Mouse (Mus musculus) lung, postnatal 0 days (tissue): Measurements from ENCODE around the gene Ppm1l. TPM values are rescaled to one million over a fixed set of nuclear protein-coding genes. Genes with fewer than 3 reads are reported as not detected.

ENCODE experiments used
- ATAC-seq: fragments of 200-750 bp; cut with Nextera tagmentation; 2 replicates; pipeline ENCODE4 v1.8.0; 2017; ENCODE audit warnings: moderate library complexity
- DNase-seq: peaks from one replicate; pipeline ENCODE4 v3.0.0-alpha.2; 2016; ENCODE audit warnings: low spot score
- H3K27ac ChIP-seq: fragments of 300-500 bp; sonication (generic); 2 replicates; pipeline ENCODE4 v1.5.1; 2014; ENCODE audit warnings: antibody characterized with exemption, mild to moderate bottlenecking, low read length, mixed read lengths
- H3K27me3 ChIP-seq: fragments of 300-500 bp; sonication (generic); replicated peaks from 2 replicates; pipeline ENCODE4 v1.6.1; 2014; ENCODE audit warnings: low read length, mixed read lengths; ENCODE audit not compliant: insufficient read depth
- H3K36me3 ChIP-seq: fragments of 300-500 bp; sonication (generic); 2 replicates; pipeline ENCODE4 v1.6.1; 2014; ENCODE audit warnings: low read length, mixed read lengths; ENCODE audit not compliant: insufficient read depth
- H3K4me1 ChIP-seq: fragments of 300-500 bp; sonication (generic); 2 replicates; pipeline ENCODE4 v1.6.1; 2014; ENCODE audit warnings: antibody characterized with exemption, low read depth, low read length, mixed read lengths; ENCODE audit not compliant: insufficient read depth
- H3K4me2 ChIP-seq: fragments of 300-500 bp; sonication (generic); replicated peaks from 2 replicates; pipeline ENCODE4 v1.6.1; 2014; ENCODE audit warnings: low read depth, mild to moderate bottlenecking, low read length, moderate library complexity, mixed read lengths
- H3K4me3 ChIP-seq: fragments of 300-500 bp; sonication (generic); 2 replicates; pipeline ENCODE4 v1.5.1; 2014; ENCODE audit warnings: low read depth, low read length
- H3K9ac ChIP-seq: fragments of 300-500 bp; sonication (generic); replicated peaks from 2 replicates; pipeline ENCODE4 v1.6.1; 2014; ENCODE audit warnings: low read depth, mild to moderate bottlenecking
- H3K9me3 ChIP-seq: fragments of 300-500 bp; sonication (generic); 2 replicates; pipeline ENCODE4 v1.6.1; 2016; ENCODE audit warnings: low read length, mixed read lengths
- CTCF ChIP-seq: IDR thresholded peaks from 2 replicates; pipeline ENCODE4 v1.5.1; 2016; ENCODE audit warnings: antibody characterized with exemption, mild to moderate bottlenecking
- EP300 ChIP-seq: IDR thresholded peaks from 2 replicates; pipeline ENCODE4 v1.6.1; 2016; ENCODE audit warnings: antibody characterized with exemption, mild to moderate bottlenecking, control low read depth
- WGBS: fragments of 180-500 bp; shearing (Covaris S2); extraction: QIAGEN DNeasy Blood & Tissue Kit; methylation state at CpG from one replicate; pipeline ENCODE4 v1.1.7; 2014; 5-methylcytosine and 5-hydroxymethylcytosine counted together
- polyA plus RNA-seq: library from polyadenylated mRNA; unstranded; fragments of >200 nt; fragmentation: Nextera tagmentation; extraction: Ambion mirVana; gene quantifications from 2 replicates; pipeline ENCODE4 v1.2.1, GENCODE M21; 2015

Gene Ppm1l
- polyA plus RNA-seq, 1 experiment from 2014 or later, result 5.8 TPM

DNA sequence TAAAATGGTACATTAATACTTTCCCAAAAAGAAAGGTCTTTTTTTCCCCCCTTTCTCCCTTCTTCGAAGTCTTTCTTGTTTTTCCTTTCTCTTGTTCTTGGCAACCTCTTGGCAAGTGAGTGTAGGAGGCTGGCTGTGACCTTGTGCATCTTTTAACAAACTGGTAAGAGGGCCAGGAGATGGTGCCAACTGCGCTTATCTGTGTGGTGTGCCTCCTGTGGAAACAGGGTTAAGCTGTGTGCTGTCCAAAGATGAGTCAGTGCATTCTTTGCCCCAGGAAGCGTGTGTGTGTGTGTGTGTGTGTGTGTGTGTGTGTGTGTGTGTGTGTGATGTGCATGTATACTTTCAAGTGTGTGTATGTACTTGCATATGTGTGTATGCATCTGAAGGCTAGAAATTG is 7.3 kb downstream of the Ppm1l start:
- WGBS, result 60% methylated on average over 3 of the region's 3 CpGs

DNA sequence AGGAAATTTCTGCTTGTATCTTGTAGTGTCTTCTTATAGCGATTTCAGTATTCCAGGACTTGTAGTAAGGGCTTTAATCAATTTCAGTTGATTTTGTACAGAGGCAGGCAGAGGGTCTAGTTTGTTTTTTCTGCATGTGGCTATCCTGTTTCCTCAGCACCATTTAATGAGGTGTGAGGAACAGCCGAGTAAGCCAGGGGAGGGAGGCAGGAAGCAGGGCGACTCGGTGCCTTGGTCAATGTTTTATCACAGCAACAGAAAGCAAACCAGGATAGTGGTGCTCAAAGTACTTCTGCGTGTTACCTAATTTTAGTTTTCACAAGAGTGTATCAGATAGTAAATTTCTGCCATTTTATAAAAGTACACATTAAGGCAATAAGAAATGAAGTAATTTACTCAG is 13.2 kb downstream of the Ppm1l start:
- DNase-seq, result no peak
- Histone ChIP-seq H3K9me3 (no peaks in the 10 kb centered on the region), H3K27me3 (no peaks in the 10 kb centered on the region), H3K36me3 (no peaks in the 10 kb centered on the region), H3K9ac (no peak overlapping the region), H3K4me3 (no peak overlapping the region), H3K27ac (no peak overlapping the region), H3K4me2 (no peak overlapping the region), H3K4me1 (no peaks in the 10 kb centered on the region; the same call in 1 of the 2 replicates)
- no peak for ATAC-seq
- TF ChIP-seq CTCF (no peak), EP300 (no peak)
- 15% methylated on average over 5 of the region's 5 CpGs for WGBS

More for the DNA sequence above, 7.3 kb downstream of the Ppm1l start:
- TF ChIP-seq CTCF, result no peak
- H3K9me3 ChIP-seq, result no peaks in the 10 kb centered on the region
- no peaks in the 10 kb centered on the region for H3K36me3 ChIP-seq
- no peaks in the 10 kb centered on the region; the same call in 1 of the 2 replicates for H3K27me3 ChIP-seq
- ATAC-seq (no peak), DNase-seq (no peak)
- no peak overlapping the region for H3K27ac ChIP-seq
- no peak overlapping the region for H3K9ac ChIP-seq
- H3K4me3 ChIP-seq, result no peak overlapping the region
- H3K4me1 ChIP-seq, result no peaks in the 10 kb centered on the region
- H3K4me2 ChIP-seq, result no peak overlapping the region

DNA sequence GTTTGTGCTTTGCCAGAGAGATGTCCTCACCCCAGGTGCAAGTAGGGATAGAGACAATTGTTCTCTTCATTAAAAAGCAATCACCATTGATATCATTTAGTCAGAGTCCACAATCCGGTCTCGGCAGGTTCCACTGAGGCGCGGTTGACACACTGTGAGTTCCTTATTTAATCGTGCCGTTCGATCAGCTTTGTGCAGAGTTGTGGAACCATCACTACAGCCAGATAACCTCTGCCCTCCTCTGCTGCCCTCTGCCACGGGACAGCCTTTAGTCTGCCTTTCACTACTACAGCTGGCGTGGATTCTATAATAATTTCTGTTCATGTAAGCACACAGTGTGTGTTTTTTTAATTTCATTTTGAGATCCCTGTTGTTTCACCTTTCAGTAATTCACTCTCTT is 17.2 kb downstream of the Ppm1l start:
- no peak overlapping the region for H3K4me2 ChIP-seq
- TF ChIP-seq EP300, result no peak
- TF ChIP-seq CTCF, result no peak
- H3K27ac ChIP-seq, result no peak overlapping the region
- H3K9me3 ChIP-seq, result no peaks in the 10 kb centered on the region
- H3K4me1 ChIP-seq, result no peaks in the 10 kb centered on the region; the same call in 1 of the 2 replicates
- no peak overlapping the region for H3K4me3 ChIP-seq
- ATAC-seq, result no peak
- no peaks in the 10 kb centered on the region for H3K36me3 ChIP-seq
- no peak overlapping the region for H3K9ac ChIP-seq
- no peak for DNase-seq
- H3K27me3 ChIP-seq, result no peaks in the 10 kb centered on the region
- 49% methylated on average over 9 of the region's 9 CpGs for WGBS

DNA sequence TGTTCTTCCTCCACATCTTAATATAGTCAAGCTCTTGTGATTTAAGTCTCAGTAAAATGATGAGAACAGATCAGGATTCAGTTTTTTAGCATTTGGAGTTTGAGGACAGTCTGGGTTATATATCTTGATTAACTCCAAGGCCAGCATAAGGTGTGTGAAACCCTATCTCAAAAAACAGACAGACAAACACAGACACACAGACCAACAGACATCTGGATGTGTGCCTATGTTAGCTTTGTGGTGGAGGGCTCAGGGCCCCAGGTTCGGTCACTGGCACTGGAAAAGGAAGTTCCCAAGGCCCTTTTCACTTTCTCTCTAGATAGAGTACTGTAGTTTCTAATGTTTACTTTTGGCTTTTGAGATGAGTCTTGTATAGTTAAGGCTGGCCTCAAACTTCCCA is 23.8 kb downstream of the Ppm1l start:
- WGBS, result 13% methylated on average over 1 of the region's 1 CpGs
- DNase-seq, result no peak
- no peak overlapping the region for H3K4me3 ChIP-seq
- H3K36me3 ChIP-seq, result no peaks in the 10 kb centered on the region
- no peaks in the 10 kb centered on the region for H3K4me1 ChIP-seq
- H3K9ac ChIP-seq, result no peak overlapping the region
- no peaks in the 10 kb centered on the region for H3K9me3 ChIP-seq
- no peak overlapping the region for H3K4me2 ChIP-seq
- TF ChIP-seq EP300 (no peak), CTCF (no peak)
- no peak for ATAC-seq
- no peak overlapping the region for H3K27ac ChIP-seq
- no peaks in the 10 kb centered on the region for H3K27me3 ChIP-seq

DNA sequence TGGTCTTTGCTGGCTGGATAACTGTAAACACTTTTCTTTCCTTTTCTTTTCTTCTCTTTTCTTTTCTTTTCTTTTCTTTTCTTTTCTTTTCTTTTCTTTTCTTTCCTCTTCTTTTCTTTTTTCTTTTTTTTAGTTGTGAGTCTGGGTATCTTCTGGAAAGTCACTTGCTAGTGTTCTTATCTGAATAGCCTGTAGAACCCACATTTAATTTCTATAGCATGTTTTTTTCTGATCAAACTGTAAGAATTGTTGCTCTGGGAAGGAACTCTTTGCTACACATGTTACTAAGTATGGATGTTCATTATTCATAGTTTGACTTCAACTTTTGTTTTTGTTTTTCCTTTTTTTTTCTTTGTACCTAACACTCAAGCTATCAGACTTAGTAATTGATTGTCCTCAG is 24.3 kb downstream of the Ppm1l start:
- Histone ChIP-seq H3K9ac (no peak overlapping the region), H3K4me1 (no peaks in the 10 kb centered on the region), H3K9me3 (no peaks in the 10 kb centered on the region), H3K4me2 (no peak overlapping the region), H3K4me3 (no peak overlapping the region), H3K36me3 (no peaks in the 10 kb centered on the region), H3K27ac (no peak overlapping the region), H3K27me3 (no peaks in the 10 kb centered on the region)
- ATAC-seq (no peak), DNase-seq (no peak)
- TF ChIP-seq CTCF, result no peak
- TF ChIP-seq EP300, result no peak

DNA sequence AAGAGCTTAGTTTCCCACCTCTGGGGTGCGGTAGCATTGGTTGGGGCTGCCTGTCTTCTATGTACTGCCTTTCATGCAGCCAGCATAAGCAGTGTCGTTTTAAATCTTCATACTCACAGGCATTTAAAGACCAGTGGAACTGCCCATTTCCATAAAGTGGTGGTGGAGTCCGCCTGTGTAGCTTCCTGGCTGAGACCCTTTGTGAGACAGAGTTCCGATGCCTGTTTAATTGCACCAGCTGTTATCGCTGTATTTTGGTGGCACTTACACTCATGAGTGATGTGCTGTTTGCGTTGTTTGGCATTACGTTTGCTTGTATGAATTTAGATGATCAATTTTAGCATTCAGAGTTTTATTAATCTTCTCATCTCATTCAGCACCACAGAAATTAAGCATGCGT is 24.9 kb downstream of the Ppm1l start:
- H3K27ac ChIP-seq, result no peak overlapping the region
- H3K9ac ChIP-seq, result no peak overlapping the region
- no peak overlapping the region for H3K4me2 ChIP-seq
- H3K36me3 ChIP-seq, result no peaks in the 10 kb centered on the region
- WGBS, result 65% methylated on average over 8 of the region's 8 CpGs
- DNase-seq (no peak), ATAC-seq (no peak)
- no peaks in the 10 kb centered on the region for H3K27me3 ChIP-seq
- TF ChIP-seq EP300, result no peak
- no peak for TF ChIP-seq CTCF
- no peaks in the 10 kb centered on the region for H3K4me1 ChIP-seq
- no peak overlapping the region for H3K4me3 ChIP-seq
- no peaks in the 10 kb centered on the region for H3K9me3 ChIP-seq

DNA sequence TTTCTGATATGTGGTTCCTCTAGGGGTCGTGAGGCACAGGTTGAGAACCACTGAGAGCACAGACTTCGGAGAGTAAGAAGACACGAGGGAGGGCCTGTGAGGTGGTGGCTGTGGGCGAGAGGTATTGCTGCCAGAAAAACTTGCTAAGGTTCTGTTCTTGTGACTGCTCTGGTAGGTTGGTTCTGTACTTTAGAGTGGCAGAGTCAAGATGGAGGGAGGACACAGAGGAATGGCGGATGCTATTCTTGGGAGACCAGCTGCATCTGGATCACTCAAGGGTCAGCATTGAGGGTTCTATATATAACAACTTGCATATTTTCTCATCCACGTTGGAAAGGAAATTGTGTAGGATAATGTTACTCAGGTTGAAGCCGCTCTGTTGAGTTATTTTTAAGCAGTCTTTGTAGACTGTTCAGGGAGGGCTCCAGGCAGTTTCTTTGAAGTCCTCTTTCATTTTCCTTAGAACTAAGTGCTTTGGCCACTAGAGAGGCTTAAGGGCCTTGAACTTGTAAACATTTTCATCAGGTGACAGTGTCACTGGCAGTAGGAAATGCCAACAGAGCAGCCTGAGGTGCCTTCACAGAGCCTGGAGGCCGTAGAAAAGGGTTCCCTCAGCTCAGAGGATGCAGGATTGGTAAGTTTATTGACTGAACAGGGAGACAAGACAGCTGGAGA is 25.7 kb downstream of the Ppm1l start:
- Histone ChIP-seq H3K4me3 (no peak overlapping the region), H3K9me3 (no peaks in the 10 kb centered on the region), H3K4me2 (no peak overlapping the region), H3K27me3 (no peaks in the 10 kb centered on the region), H3K9ac (no peak overlapping the region), H3K4me1 (no peaks in the 10 kb centered on the region), H3K36me3 (no peaks in the 10 kb centered on the region), H3K27ac (no peak overlapping the region)
- WGBS, result 50% methylated on average over 8 of the region's 8 CpGs
- ATAC-seq (0 out of 2 replicates have a peak, but pooled peaks have one; percentile 52), DNase-seq (peak; percentile 29)
- TF ChIP-seq CTCF (no peak), EP300 (no peak)
